In the genomic region with DNA sequence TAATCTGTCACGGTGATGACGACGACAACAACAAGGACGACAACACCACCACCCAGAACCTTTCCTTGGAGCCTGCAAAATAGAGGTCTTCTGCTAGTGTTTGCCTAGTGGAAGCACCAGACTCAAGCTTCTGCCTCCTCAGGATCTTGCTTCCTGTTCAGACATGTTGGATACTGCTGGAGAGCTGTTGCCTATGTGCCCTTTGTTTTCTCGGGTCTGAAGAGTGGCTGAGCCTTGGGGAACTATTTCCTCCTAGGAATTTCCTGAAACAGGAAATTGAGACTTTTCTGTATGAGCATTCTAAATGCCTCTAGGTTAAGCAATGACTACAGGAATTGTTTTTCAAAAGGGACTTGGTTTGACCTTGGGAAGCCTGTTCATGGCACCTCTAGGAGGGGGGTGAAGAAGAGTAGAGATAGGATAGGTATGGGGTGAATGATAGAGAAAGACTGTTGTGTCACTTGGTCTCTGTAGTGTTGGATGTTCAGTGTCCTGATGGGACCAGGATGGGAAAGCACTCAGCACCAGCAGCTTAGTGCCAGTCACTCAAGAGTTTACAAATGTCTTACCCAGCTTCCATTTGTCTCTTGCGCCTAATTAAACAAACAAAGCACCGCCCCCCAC, we compare ENCODE assay signal across 15 mouse cellular contexts. TPM values are rescaled to one million over a fixed set of nuclear protein-coding genes. Genes with fewer than 3 reads are reported as not detected.
DNase-seq lines count a peak whose midpoint lies in the region; ATAC-seq and TF ChIP-seq lines count a peak whose summit lies in the region.
"Had no signal": no experiment of that assay in that cellular context is flagged by ENCODE, and none has a peak within 500 bp of the region (broad histone marks: within the 10 kb centered on the region; RNA-seq: fewer than 3 reads in every experiment).

No protein-coding gene starts in this region.

- peak; percentile 20 to 45 for DNase-seq in heart, adult 9 months (ENCODE audit: low spot score in 2 of 2)
- DNase-seq in heart, adult 8-10 months (ENCODE audit: low spot score), result no peak
- no peak for DNase-seq in liver, postnatal 0 days
- DNase-seq in lung, postnatal 10 days, result peak; percentile 30
- DNase-seq in hindbrain, postnatal 0 days (ENCODE audit: low spot score), result no peak
- DNase-seq: adrenal gland, adult 2 months; gastrocnemius, postnatal 36 days; right cerebral cortex, postnatal 25 days had no signal

- no peak for ATAC-seq in liver, postnatal 0 days
- no peak for ATAC-seq in liver, embryonic 12.5 days
- ATAC-seq in forebrain, embryonic 13.5 days, result no peak
- ATAC-seq in hindbrain, postnatal 0 days, result no peak
- ATAC-seq: forebrain, embryonic 15.5 days had no signal

- TF ChIP-seq EP300 in liver, postnatal 0 days (IDR thresholded peaks at IDR 0.05; ENCODE audit: low read depth), result no peak

- WGBS in liver, postnatal 0 days (ENCODE audit: insufficient replicate concordance), result 78% methylated on average over 7 of the region's 7 CpGs
- whole genome bisulfite sequencing in liver, embryonic 12.5 days (ENCODE audit: insufficient replicate concordance), result 77% methylated on average over 7 of the region's 7 CpGs
- WGBS in forebrain, embryonic 13.5 days, result 90% methylated on average over 7 of the region's 7 CpGs
- 82% methylated on average over 7 of the region's 7 CpGs for WGBS in hindbrain, postnatal 0 days

- H3K4me3 ChIP-seq in liver, postnatal 0 days (ENCODE audit: low read depth, low read length), result no peak overlapping the region
- H3K4me3 ChIP-seq in liver, embryonic 12.5 days, result no peak overlapping the region
- H3K4me3 ChIP-seq in brown adipose tissue, adult 24 weeks (ENCODE audit: insufficient read depth, low read depth, low read length), result no peak overlapping the region
- H3K4me3 ChIP-seq in forebrain, embryonic 13.5 days, result no peak overlapping the region
- H3K4me3 ChIP-seq in hindbrain, postnatal 0 days (ENCODE audit: low read length), result no peak overlapping the region
- H3K4me3 ChIP-seq: embryonic facial prominence, embryonic 13.5 days; forebrain, embryonic 15.5 days; left cerebral cortex, adult 2 months had no signal

- no peak overlapping the region for H3K4me2 ChIP-seq in liver, postnatal 0 days (ENCODE audit: low read depth, low read length)
- no peak overlapping the region for H3K4me2 ChIP-seq in liver, embryonic 12.5 days
- H3K4me2 ChIP-seq in forebrain, embryonic 13.5 days, result no peak overlapping the region
- H3K4me2 ChIP-seq in hindbrain, postnatal 0 days (ENCODE audit: low read depth, low read length), result no peak overlapping the region
- H3K4me2 ChIP-seq: embryonic facial prominence, embryonic 13.5 days; forebrain, embryonic 15.5 days had no signal

- no peaks in the 10 kb centered on the region for H3K36me3 ChIP-seq in liver, postnatal 0 days (replicated peaks; ENCODE audit: insufficient read depth, low read length)
- no peaks in the 10 kb centered on the region for H3K36me3 ChIP-seq in liver, embryonic 12.5 days
- H3K36me3 ChIP-seq in forebrain, embryonic 13.5 days (ENCODE audit: poor library complexity, severe bottlenecking), result no peaks in the 10 kb centered on the region
- no peaks in the 10 kb centered on the region for H3K36me3 ChIP-seq in hindbrain, postnatal 0 days (ENCODE audit: insufficient read depth, low read length)
- H3K36me3 ChIP-seq: embryonic facial prominence, embryonic 13.5 days; forebrain, embryonic 15.5 days had no signal

- no peaks in the 10 kb centered on the region for H3K27me3 ChIP-seq in liver, postnatal 0 days (ENCODE audit: insufficient read depth, low read length)
- H3K27me3 ChIP-seq in liver, embryonic 12.5 days (replicated peaks), result no peaks in the 10 kb centered on the region
- H3K27me3 ChIP-seq in forebrain, embryonic 13.5 days, result no peaks in the 10 kb centered on the region
- no peaks in the 10 kb centered on the region for H3K27me3 ChIP-seq in hindbrain, postnatal 0 days (ENCODE audit: insufficient read depth, low read length)
- H3K27me3 ChIP-seq: embryonic facial prominence, embryonic 13.5 days; forebrain, embryonic 15.5 days had no signal

- peaks cover 18% of the 10 kb centered on the region for H3K4me1 ChIP-seq in liver, postnatal 0 days (ENCODE audit: insufficient read depth)
- H3K4me1 ChIP-seq in liver, embryonic 12.5 days, result peaks cover 26% of the 10 kb centered on the region
- H3K4me1 ChIP-seq in brown adipose tissue, adult 24 weeks (ENCODE audit: control insufficient read depth, insufficient read depth, insufficient read length, low read length), result peaks cover 28% of the 10 kb centered on the region
- H3K4me1 ChIP-seq in forebrain, embryonic 13.5 days, result peaks cover 40% of the 10 kb centered on the region
- no peaks in the 10 kb centered on the region for H3K4me1 ChIP-seq in hindbrain, postnatal 0 days (ENCODE audit: insufficient read depth, low read length)

- no peak for TF ChIP-seq CTCF in liver, postnatal 0 days (IDR thresholded peaks at IDR 0.05; ENCODE audit: low read depth)
- no peak for TF ChIP-seq CTCF in hindbrain, postnatal 0 days (IDR thresholded peaks at IDR 0.05; ENCODE audit: low read depth)

- H3K9me3 ChIP-seq in liver, postnatal 0 days (ENCODE audit: low read length), result no peaks in the 10 kb centered on the region
- no peaks in the 10 kb centered on the region for H3K9me3 ChIP-seq in liver, embryonic 12.5 days (replicated peaks)
- no peaks in the 10 kb centered on the region for H3K9me3 ChIP-seq in forebrain, embryonic 13.5 days (replicated peaks)
- no peaks in the 10 kb centered on the region for H3K9me3 ChIP-seq in hindbrain, postnatal 0 days (ENCODE audit: low read length)
- H3K9me3 ChIP-seq: embryonic facial prominence, embryonic 13.5 days; forebrain, embryonic 15.5 days had no signal

- H3K9ac ChIP-seq in liver, postnatal 0 days (replicated peaks), result no peak overlapping the region
- H3K9ac ChIP-seq in liver, embryonic 12.5 days, result no peak overlapping the region
- H3K9ac ChIP-seq in forebrain, embryonic 13.5 days, result no peak overlapping the region
- H3K9ac ChIP-seq in hindbrain, postnatal 0 days (replicated peaks; ENCODE audit: low read length), result no peak overlapping the region
- H3K9ac ChIP-seq: embryonic facial prominence, embryonic 13.5 days; forebrain, embryonic 15.5 days; liver, embryonic 14.5 days had no signal

- peak overlapping the region; percentile 17; the same call in 1 of the 2 replicates for H3K27ac ChIP-seq in liver, postnatal 0 days (ENCODE audit: low read depth)
- H3K27ac ChIP-seq in liver, embryonic 12.5 days, result no peak overlapping the region
- H3K27ac ChIP-seq in brown adipose tissue, adult 24 weeks (replicated peaks; ENCODE audit: low read depth, low read length), result peak overlapping the region; percentile 84
- H3K27ac ChIP-seq in forebrain, embryonic 13.5 days, result no peak overlapping the region
- no peak overlapping the region for H3K27ac ChIP-seq in hindbrain, postnatal 0 days
- H3K27ac ChIP-seq: embryonic facial prominence, embryonic 13.5 days; forebrain, embryonic 15.5 days; left cerebral cortex, adult 2 months; liver, embryonic 14.5 days had no signal

RNA-seq across cellular contexts. Expression of gene Gnaq, which starts 49.3 kb away (rescaled TPM):
- 10 to 100 TPM; 20.5 to 23.7 (median 21.6) TPM for total RNA-seq in heart, adult 8-10 months (2022)
- 4.9 and 5.3 TPM in 2 replicates for polyA plus RNA-seq in liver, postnatal 0 days (2015; fragmentation: Nextera tagmentation; extraction: Ambion mirVana)
- polyA plus RNA-seq in liver, embryonic 12.5 days (2016; fragmentation: Nextera tagmentation; extraction: Ambion mirVana), result 5.6 and 5.8 TPM in 2 replicates
- 19.4 and 23.8 TPM in 2 replicates for polyA plus RNA-seq in brown adipose tissue, adult 24 weeks (2012; ENCODE audit: insufficient read depth, insufficient read length, missing spikeins)
- polyA plus RNA-seq in forebrain, embryonic 13.5 days (2015; fragmentation: Nextera tagmentation; extraction: Ambion mirVana), result 55.5 and 67.0 TPM in 2 replicates
- 101 and 103 TPM in 2 replicates for total RNA-seq in hindbrain, postnatal 0 days (2014; rRNA removed)
- 75.1 and 85.7 TPM in 2 replicates for polyA plus RNA-seq in hindbrain, postnatal 0 days (2015; fragmentation: Nextera tagmentation; extraction: Ambion mirVana)

Comparison
In these comparisons a context has a peak if more than half of its experiments do, and no peak if none do; other contexts are left out.
1. DNase-seq: peak in heart, adult 9 months (2 of 2) and lung, postnatal 10 days (single experiment); none in heart, adult 8-10 months (single experiment), liver, postnatal 0 days (single experiment) and hindbrain, postnatal 0 days (single experiment).
2. H3K27ac ChIP-seq: peak in liver, postnatal 0 days (single experiment) and brown adipose tissue, adult 24 weeks (single experiment); none in liver, embryonic 12.5 days (single experiment), forebrain, embryonic 13.5 days (single experiment) and hindbrain, postnatal 0 days (single experiment).